Mouse (Mus musculus) heart, postnatal 4 days (tissue): ENCODE measurements around the gene Lypd8. TPM values are rescaled to one million over a fixed set of nuclear protein-coding genes. Genes with fewer than 3 reads are reported as not detected.

Experiments used
- DNase-seq: peaks from one replicate; pipeline ENCODE4 v3.0.0; 2021
- total RNA-seq, 2 experiments: library from RNA; stranded (reverse); gene quantifications; 2 replicates each; pipeline ENCODE4 v1.2.3; 2021

Lypd8 gene
- total RNA-seq, 2 experiments from 2014 or later, result not detected

- DNase-seq, result no peak
These were observed 21.3 kb downstream of the Lypd8 start for GRCm38 (mm10) chr11:58399985-58400645.

GRCm38 (mm10) chr11:58400655-58401054 lies 21.8 kb downstream of the Lypd8 start:
- no peak for DNase-seq

- DNase-seq, result no peak
These were observed 29.2 kb downstream of the Lypd8 start for GRCm38 (mm10) chr11:58408066-58408465.

GRCm38 (mm10) chr11:58418336-58418735 lies 39.5 kb downstream of the Lypd8 start:
- no peak for DNase-seq

GRCm38 (mm10) chr11:58420815-58421214 lies 42.0 kb downstream of the Lypd8 start, which contains the start of gene 1810065E05Rik:
Gene 1810065E05Rik (plus strand): TSS chr11:58421111.
- no peak for DNase-seq

GRCm38 (mm10) chr11:58432259-58432658 lies 53.4 kb downstream of the Lypd8 start, which contains the start of gene Gm12253:
Gene Gm12253 (plus strand): TSS chr11:58432559.
- DNase-seq, result no peak

- no peak for DNase-seq
These were observed 59.0 kb downstream of the Lypd8 start for GRCm38 (mm10) chr11:58437866-58438265.

Other genes starting within 250 kb of the Lypd8 start
- gene Gemin5, start 210.5 kb upstream of the Lypd8 start, total RNA-seq, result 10 to 100 TPM; 12.3 to 13.1 TPM
- gene Mrpl22, start 207.4 kb upstream of the Lypd8 start, total RNA-seq, result 10 to 100 TPM; 50.1 to 54.3 TPM
- gene Igtp, start 179.5 kb upstream of the Lypd8 start, total RNA-seq, result 1 to 10 TPM; 4.8 to 4.9 TPM
- gene Irgm2, start 179.4 kb upstream of the Lypd8 start, total RNA-seq, result 1 to 10 TPM; 4.4 to 4.8 TPM
- gene 4930438A08Rik, start 104.2 kb upstream of the Lypd8 start, total RNA-seq, result not detected
- 1 to 10 TPM; 4.2 to 6.6 TPM for gene Zfp692, start 72.0 kb upstream of the Lypd8 start, total RNA-seq
- 10 to 100 TPM; 37.5 to 44.2 TPM for gene Zfp672, start 48.7 kb upstream of the Lypd8 start, total RNA-seq
- 10 to 100 TPM; 38.5 to 51.5 TPM for gene Sh3bp5l, start 48.3 kb upstream of the Lypd8 start, total RNA-seq
- gene 1810065E05Rik, start 42.1 kb downstream of the Lypd8 start, total RNA-seq, result not detected
- not detected for gene Gm12253, start 53.5 kb downstream of the Lypd8 start, total RNA-seq
- gene Lypd9, start 73.9 kb downstream of the Lypd8 start, total RNA-seq, result not detected
- not detected for gene Olfr30, start 83.2 kb downstream of the Lypd8 start, total RNA-seq
- gene Olfr332, start 113.5 kb downstream of the Lypd8 start, total RNA-seq, result not detected
- gene Olfr331, start 123.5 kb downstream of the Lypd8 start, total RNA-seq, result not detected
- gene Olfr330, start 155.8 kb downstream of the Lypd8 start, total RNA-seq, result not detected
- gene Olfr329-ps, start 167.4 kb downstream of the Lypd8 start, total RNA-seq, result not detected
- under 1 TPM in 1 of 2 experiments, not detected in 1; 0.09 TPM for gene Olfr328, start 176.6 kb downstream of the Lypd8 start, total RNA-seq
- not detected for gene Olfr224, start 191.5 kb downstream of the Lypd8 start, total RNA-seq
- gene Olfr325, start 198.7 kb downstream of the Lypd8 start, total RNA-seq, result not detected
- not detected for gene Olfr324, start 216.1 kb downstream of the Lypd8 start, total RNA-seq
- gene 2210407C18Rik, start 237.0 kb downstream of the Lypd8 start, total RNA-seq, result not detected